Mouse (Mus musculus) cerebellum, adult 18-20 months (tissue): ENCODE results near the gene Dhrs3.

ENCODE experiments used
- DNase-seq, 2 experiments: peaks; one replicate each; pipeline ENCODE4 v3.0.0; 2021

The Dhrs3 gene

DNA sequence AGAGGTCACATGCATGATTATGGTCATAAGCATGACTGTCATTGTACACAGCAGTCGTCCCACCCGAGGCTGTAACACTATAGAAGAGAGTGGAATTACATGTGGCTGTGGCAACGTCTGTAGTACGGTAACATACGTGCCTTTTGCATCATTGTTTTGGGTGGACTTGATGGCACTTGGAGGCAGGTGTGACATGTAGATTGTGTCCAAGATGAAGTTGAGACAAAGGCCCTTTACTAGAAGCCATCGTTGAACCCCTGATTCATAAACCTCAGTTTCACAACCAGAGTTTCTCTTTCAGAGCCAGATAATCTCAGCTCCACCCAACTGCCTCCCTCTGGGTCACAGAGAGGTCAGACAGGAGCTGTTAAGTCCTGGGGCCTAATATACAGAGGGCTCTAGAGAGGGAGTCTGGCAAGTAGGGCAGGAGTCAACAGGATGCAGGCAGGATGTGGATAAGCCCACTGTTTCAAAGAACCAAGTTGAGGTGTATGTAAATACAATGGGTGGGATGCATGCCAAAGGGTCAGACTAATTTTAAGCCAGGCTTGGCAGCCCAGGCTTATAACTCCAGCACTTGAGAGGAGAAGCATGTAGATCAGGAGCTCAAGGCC, 5.5 kb downstream of the Dhrs3 start:
- DNase-seq: no peak

DNA sequence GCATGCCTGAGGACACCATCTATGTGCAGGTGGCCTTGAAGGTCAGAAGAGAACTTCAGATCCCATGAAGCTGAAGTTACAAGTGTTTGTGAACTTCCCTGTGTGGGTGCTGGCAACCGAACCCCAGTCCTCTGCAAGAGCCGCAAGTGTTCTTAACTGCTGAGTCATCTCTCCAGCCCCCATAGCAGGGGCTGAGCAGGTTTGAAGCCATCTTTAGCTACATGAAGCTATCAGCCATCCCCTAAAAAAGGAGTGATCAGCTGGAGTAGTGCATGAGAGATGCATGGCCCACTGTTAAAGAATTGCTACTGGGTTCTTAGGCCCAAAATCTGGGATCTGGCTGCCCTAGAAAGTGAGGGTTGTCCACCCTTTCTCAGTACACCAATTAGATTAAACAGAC, 6.1 kb downstream of the Dhrs3 start:
- DNase-seq: no peak

DNA sequence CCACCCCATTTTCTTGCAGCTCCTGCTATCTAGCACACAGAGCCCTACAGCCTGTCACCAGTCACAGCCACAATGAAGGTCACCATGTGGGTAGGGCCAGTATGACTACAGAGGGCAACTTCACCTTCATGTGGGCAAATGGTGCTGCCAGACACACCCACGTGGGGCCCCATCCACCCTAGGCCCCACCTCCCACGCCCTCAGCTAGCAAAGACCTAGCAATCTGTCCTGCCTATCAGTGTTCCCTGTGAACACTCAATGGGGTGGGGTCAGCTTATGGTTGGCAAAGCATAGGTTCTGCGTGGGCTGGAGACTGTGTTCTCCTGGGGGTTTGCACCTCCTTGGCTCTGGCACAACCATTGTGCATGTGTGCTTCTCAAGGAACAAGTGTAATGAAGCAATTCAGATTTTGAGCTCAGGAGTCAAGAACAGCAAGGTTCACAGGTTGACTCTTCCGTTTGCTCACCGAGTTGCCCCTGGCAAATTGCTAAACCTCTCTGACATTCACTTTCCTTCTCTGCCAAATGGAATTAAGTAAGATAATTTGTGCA, 9.0 kb downstream of the Dhrs3 start:
- DNase-seq: no peak

DNA sequence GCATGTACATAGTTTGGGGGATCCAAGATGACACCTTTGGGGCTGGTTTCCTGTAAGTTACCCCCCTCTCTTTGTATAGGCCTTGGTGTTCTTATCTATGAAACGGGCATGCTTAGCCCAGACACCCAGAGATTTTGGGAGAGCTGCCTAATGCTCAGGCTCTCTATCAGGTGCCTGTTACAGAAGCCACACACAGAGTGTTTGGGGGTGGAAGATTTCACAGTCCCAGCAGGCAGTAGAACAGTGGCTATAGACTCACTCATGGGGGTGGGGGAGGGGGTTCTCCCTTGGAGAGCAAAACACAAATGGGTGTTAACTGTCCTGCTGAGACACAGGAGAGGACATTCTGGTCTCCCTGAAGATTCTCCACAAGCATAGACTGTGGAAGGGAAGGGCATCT, 10.5 kb downstream of the Dhrs3 start:
- DNase-seq: no peak

DNA sequence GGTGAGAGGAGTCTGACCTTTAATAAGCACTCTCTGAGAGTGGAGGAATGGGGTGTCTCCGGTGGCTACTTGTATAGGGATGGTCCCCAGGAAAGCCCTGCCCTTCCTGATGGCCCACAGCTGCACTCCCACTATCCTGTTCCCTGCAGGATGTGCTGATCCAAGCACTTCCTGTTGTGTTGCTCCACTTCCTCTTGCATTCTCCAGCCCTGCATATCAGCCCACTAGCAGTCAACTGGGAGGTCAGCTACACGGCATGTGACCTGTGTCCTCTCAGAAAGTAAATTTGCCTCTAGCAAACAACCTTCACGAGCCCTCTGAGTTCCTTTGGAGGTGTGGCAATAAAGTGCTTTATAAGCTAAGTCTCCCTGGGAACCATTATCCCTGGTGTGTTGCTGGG, 11.3 kb downstream of the Dhrs3 start:
- DNase-seq: no peak

DNA sequence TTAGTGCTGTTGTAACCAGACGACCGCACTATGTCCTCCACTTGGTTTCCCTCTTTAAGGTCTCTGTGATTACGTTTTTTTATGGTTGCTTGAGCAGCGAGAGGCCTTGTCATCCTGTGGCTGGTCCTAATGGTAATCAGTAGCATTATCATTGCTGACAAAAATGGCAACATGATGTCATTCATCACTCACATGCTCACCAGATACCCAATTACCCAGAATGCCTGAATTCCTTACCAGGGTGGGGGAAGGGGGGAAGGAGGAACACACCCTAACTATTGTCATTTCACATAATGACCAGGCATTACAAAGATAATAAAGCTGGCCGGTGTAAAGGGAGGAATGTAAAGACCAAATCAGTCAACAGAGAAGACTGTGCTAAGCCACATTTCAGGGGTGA, 12.5 kb downstream of the Dhrs3 start:
- no peak for DNase-seq

DNA sequence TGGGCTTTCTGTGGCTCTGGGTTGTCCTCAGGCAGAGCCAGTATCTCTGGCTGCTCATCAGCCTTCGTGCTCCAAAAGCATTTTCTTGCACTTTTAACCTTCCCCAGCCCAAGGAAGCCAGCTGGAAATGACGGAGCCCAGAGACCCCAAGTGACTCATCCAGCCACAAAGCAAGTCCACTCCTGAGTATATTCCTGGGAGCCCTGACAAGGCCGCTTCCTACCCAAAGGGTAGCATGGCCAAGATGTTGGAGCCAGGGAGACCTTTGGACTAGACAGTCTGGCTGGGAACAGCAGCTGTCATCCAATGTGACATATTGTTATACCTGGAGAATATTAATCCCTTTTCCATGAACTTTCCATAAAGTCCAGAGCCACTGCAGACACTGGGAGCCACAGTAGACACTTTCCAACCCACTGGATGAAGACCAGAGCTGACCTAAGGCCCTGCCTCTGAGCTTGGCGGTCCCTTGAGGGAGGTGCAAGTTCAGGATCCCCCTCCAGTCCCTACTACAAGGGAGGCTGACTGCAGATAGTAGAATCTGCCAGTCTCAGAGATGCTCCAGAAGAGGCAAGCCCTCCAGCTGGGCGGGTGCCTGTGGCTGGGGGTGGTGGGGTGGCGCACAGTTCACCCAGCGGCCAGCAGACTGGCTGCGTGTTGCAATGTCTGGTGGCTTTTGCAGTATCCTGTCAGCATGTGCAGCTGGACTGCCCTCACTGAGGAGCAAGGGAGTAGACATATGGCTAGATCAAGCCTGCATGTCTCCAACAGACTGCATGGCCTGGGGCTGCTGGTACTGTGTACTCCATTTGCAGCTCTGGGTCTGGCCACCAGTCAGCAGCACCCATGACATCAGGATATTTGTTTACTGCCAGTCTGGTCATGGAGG, 13.6 kb downstream of the Dhrs3 start:
- no peak for DNase-seq

DNA sequence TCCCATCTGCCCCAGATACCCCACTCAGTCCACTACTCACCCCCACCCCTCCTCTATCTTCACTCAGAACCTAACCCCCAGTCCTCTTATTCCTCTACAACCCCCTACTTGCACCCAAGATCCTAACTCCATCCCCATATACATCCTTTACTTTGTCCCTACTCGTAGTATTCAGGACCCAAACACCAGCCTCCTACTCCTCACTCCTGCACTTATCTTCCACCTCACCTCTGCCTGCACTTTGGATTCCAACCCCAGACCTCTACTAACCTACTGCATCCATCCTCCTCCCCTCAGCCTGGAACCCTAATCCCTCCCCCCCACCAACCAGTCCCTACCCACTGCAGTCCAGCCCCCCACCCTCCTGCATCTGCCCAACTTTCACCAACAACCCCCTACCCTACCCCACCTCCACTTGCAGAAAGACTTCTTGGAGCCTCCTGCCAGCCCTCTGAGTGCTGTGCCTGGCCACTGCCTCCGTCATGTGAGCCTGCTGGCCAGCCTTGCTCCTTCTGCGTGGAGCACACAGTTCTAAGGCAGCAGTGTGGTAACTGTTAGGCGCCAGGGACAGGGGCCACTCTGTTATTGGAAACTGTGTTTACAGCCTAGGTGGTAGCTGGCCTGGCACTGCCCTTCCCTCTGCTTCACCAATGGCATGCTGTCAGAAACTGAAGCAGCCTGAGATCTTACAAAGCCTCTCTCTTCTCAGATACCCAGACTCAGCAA, 14.5 kb downstream of the Dhrs3 start:
- DNase-seq: no peak

DNA sequence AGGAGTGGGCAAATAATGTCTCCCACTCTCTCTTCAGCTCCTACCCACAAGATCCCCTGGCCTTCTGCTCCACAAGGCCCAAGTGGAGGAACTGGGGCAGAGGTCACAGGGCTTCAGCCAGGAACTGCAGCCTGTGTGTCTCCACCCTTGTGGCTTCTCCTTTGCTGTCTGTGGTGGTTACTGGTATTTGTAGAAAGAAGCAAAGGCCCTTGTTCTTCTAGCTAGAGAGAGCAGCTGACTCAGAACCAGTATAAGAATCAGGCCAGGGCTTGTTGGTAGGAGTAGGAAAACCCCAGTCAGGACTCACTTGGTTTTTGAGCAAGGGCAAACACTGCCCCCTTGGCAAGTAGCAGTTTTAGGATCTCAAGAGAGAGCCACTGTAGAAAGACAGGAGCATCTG, 16.2 kb downstream of the Dhrs3 start:
- no peak for DNase-seq

DNA sequence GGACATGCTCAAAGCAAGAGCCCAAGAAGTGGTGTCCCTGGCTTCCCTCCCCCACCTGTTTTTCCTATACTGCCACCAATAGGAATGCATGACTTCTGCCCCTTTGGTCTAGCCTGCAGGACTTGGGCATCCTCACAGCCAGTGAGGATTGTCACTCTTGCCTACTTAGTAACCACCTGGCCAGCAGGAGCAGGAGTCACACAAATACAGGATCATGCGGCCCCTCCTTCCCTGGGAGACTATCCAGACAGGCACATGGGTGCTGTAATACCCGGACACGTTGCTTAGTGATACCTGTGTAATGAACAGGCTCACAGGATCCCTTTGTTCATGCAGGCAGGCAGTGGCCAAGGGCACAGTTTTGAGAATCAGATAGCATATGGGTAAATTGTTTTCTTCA, 17.7 kb downstream of the Dhrs3 start:
- DNase-seq: no peak

DNA sequence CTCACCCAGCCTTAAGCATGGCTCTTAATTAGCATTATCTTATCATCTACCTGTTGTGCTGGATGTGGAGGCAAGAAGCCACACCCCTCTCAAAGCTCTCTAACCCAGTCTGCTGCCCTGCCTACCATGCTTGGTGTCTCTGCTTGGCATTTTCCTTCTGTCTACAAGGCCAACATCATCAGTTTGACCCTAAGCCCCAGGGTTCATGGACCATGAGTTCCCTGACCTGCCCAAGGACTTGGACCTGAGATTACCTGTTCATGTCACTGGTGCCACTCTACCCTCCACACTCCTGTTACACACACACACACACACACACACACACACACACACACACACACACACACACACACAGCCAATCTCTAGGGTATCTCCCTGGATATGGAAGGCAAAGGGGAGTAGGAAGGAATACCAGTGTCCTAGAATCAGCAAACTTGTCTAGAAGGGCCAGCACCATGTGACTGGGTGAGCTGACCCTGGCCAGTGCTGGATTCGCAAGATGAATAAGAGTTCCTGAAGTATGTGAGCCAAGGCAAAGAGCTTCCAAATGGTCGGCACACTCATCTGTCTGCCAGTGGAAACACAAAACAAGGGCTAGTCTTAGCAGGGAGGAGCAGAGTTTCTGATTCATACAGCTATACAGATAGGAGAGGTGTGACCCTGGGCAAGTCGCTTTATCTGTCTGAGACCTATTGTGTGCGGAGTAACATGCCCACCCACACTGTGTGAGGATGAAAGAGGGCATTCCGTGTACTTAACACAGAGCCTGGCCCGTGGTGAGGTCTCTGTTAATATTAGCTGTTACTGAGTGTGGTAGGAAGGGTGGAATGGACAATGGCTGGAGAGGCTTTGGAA, 20.9 kb downstream of the Dhrs3 start:
- no peak for DNase-seq

DNA sequence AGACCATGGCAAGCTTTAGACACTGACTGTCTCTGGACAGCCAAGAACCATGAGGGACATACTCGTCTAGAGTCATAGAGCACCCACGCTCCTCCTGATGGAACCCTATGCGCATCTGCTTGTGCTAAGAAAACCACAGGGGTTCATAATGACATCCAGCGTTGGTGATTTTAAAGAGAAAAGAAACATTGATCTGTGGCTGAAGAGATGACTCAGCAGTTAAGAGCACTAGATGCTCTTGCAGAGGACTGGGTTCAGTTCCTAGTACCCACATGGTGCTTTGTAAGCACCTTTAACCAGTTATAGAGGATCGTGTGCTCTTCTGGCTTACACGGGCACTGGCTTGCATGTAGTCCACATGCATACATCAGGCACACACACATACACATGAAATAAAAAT, 23.9 kb downstream of the Dhrs3 start:
- no peak for DNase-seq

DNA sequence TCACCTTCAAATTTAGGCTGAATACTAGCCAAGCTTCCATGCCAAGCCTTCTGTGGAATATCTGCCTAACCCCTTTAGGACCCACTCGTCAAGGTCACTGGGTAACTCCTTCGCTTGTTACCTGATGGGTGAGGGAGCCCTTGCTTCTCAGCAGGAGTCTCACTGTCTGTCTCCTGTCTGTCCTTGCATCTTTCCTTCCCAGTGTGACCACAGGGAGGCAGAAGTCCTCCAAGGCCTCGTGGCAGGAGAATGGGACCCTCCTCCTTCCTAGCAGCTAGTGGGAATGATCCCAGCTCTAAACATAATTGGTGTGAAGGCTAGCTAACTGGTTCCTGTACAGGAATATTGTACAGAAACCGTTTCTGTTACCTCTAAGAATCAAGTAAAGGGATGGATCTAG, 24.5 kb downstream of the Dhrs3 start:
- DNase-seq: no peak

DNA sequence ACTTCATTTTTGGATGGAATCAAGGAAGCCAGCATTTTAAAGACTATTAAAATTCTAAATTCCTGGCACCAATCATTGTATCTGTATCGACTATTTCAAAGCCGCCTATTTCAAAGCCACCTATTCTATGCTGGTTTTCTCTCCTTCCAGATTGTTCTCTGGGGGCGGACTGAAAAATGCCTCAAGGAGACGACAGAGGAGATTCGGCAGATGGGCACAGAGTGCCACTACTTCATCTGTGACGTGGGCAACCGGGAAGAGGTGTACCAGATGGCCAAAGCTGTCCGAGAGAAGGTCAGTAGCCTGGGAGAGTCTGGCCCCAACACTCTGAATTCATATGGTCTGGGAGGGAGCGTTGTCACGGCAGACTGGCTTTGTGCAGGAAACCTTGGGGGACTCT, 25.9 kb downstream of the Dhrs3 start:
- no peak for DNase-seq

DNA sequence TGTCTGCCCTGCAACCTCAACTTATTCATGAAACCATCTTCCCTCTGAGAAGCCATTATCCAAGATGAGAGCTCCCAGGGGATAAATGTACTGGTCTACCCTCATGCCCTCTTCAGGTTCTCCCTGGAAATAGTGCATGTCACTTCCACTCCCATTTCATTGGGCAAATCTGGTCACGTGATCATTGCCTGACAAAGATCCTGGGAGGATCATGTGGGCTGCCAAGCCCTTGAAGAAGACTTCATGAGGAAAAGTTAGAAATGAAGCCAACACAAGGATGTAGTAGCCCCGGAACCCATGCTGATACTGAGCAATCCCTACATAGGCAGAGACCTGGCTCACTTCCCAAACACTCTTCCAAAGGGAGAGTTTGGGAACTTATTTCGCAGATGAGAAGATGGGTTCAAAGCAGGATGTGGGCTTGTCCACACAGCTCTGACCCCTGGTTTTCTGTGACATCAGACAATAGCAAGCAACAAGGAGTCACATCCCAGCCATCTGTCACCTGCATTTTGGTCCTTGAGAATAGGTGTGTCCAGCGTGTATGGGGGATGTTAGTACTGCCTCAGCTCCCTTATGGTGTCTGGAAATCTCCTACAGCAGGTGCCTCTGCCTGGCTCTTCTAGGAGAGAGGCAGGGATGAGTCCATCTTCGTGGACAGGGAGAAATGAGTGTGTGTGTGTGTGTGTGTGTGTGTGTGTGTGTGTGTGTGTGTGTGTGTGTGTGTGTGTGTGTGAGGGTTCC, 36.2 kb downstream of the Dhrs3 start:
- DNase-seq: no peak

DNA sequence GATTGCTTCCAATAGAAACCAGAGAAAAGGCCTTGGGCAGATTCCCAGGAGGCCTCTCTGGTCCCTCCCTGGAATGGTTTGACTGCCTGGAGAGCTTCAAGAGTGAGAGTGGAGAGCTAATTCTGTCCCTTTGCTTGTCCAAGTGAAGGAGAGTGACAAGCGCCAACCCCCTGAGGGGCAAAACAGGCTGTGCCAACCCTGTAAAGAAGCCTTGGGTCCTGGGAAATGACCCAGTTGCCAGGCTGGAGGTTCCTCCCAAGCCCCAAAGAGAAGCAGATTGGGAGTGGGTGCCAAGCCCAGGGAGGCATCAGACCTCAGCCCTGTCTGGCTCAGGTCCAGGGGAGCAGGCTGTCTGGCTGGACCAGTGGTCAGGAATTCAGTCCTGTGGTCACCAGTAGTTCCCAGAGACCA, 37.2 kb downstream of the Dhrs3 start:
- peak; percentile 70 to 76 for DNase-seq

DNA sequence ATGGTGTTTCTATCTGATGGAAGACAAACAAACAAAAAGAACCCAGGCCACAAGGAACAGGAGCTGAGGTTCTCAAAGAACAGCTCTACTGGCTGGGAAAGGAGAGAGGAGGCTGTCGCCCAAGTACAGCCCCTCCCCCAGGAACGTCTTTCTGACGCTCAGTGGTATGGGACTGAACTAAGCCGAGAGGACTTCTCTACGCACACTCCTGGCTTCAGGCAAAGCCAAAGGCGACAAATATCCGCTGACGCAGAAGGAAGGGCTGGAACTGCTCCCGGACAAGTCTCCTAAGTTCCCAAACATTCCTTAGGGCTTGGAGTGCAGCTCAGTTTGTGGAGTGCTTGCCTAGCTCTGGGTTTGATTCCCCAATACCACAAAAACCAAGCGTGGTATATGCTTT, 37.7 kb downstream of the Dhrs3 start:
- peak; percentile 31 to 34 for DNase-seq

DNA sequence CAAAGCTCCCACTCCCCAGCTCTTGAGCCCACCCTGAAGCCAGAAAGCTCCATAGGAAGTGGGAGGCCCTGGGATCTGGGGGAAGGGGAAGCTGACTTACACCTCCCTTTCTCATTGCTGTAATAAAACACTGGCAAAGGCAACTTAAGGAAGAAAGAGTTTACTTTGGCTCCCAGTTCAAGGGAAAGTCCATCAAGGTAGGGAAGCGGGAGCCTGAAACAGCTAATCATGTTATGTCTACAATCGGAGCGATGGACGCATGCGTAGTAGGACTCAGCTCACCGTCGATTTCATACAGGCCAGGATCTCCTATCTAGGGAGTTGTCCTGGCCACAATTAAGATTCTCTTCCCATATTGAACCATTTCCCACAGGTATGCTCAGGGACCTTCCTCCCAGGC, 38.5 kb downstream of the Dhrs3 start:
- DNase-seq: no peak

DNA sequence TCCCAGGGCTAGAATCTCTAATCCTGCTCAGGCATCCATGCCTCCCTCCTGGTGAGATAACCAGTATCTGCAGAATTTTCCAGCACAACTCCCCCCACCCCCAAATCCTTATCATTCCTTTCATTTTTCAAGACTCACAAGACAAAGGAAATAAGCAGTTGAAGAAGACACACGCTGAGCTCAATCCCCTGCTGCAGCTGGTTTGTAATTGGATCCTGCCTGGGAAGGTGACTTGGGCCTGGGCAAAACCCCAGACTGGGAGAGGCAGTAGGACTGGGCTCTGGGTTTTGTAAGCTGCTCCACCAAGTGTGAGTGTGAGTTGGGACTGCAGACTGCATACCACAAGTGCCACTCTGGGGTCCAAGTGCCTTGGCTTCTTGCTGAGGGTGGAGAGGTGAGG, 41.9 kb downstream of the Dhrs3 start:
- no peak for DNase-seq

DNA sequence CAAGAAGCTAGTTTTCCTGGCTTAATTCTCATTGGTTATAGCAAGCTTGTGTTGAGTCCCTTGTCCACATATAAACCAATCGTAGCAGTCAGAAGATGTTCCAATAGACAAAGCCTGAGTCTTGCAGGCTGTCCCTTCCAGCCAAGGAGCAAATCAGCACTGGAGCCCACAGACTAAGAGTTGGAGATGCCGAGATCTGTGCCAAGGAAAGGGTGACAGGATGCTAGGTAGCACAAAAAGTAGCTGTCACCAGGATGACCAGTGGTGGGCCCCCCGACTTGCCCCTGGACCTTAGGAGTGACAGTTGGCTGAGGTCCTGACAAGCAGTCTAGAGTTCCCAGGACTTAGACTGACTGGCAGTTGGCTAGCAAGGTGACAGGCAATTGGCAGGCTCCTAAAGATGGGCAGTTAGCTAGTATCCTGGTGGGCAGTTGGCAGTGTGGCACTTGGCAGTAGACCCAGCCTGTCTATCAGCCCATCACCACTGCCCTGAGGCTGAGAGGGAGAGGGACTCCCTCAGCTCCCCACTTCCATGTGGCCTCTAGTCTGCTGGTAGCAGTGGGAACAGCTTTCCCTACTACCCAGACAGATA, 44.0 kb downstream of the Dhrs3 start:
- DNase-seq: no peak

DNA sequence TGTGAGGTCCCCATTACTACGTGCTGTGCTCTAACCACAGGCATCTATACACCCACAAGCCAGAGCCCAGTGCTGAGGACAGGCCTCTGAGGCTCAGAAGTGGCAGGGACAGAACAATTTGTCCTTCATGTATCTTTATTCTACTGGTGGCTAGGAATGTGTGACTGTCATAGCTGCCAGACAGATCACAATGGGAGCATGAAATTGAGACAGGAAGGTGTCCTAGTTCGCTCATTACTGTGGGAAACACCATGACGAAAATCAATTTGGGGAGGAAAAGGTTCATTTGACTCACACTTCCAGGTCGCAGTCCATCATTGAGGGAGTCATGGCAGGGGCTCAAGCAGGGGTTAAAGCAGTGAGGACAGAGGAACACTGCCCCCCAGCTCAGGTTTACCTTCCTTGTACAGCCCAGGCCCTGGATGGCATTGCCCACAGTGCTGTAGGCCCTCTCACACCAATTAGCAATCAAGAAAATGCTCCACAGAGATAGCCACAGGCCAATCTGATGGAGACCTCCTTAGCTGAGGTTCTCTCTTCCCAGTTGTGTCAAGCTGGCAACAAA, 47.3 kb downstream of the Dhrs3 start:
- DNase-seq: no peak
